Mouse (Mus musculus) granulocyte monocyte progenitor cell, adult 5-6 weeks (primary cell): ENCODE measurements at regions not wholly inside any gene's neighbourhood (a gene's known extent, or its start where the extent isn't known, plus 50 kb on each side); places are given as distances from the start of the nearest gene placed in this dataset.
"Not testable (repeated sequence)": the region's sequence is repeated elsewhere in the genome, so short reads cannot be mapped to it uniquely, and the experiment has no call there.

Source experiments
- ATAC-seq: replicated peaks from 2 replicates; pipeline ENCODE4 v1.8.0; 2016; ENCODE audit warnings: mild to moderate bottlenecking, moderate TSS enrichment, inconsistent platforms; ENCODE audit not compliant: poor library complexity, severe bottlenecking

- no peak for ATAC-seq
These were observed 68.6 kb downstream of the Tomm20 start for GRCm38 (mm10) chr8:126877039-126877365.

GRCm38 (mm10) chr8:126876300-126877038 is 69.2 kb downstream of the Tomm20 start:
- peak; percentile 29; the same call in 1 of the 2 replicates for ATAC-seq

GRCm38 (mm10) chr8:126875491-126876155 is 70.0 kb downstream of the Tomm20 start:
- no peak for ATAC-seq

- ATAC-seq, result no peak
These were observed 70.8 kb downstream of the Tomm20 start for GRCm38 (mm10) chr8:126874846-126875245.

- ATAC-seq, result no peak
These were observed 71.4 kb downstream of the Tomm20 start for GRCm38 (mm10) chr8:126874126-126874730.

- ATAC-seq, result no peak
These were observed 72.3 kb downstream of the Tomm20 start for GRCm38 (mm10) chr8:126873306-126873705.

GRCm38 (mm10) chr8:126872574-126872973 is 73.1 kb downstream of the Tomm20 start:
- 0 out of 2 replicates have a peak, but pooled peaks have one; percentile 4 for ATAC-seq

GRCm38 (mm10) chr8:126872133-126872532 is 73.5 kb downstream of the Tomm20 start:
- no peak for ATAC-seq

- 0 out of 2 replicates have a peak, but pooled peaks have one; percentile 3 for ATAC-seq
These were observed 76.2 kb downstream of the Tomm20 start for GRCm38 (mm10) chr8:126869464-126869850.

GRCm38 (mm10) chr8:126868831-126869463 is 76.7 kb downstream of the Tomm20 start:
- peak; percentile 66 for ATAC-seq

- peak; percentile 71 for ATAC-seq
These were observed 78.3 kb downstream of the Tomm20 start for GRCm38 (mm10) chr8:126867121-126867988.

GRCm38 (mm10) chr8:126864314-126864948 is 81.2 kb downstream of the Tomm20 start:
- no peak for ATAC-seq

- ATAC-seq, result not testable (repeated sequence)
These were observed 82.0 kb downstream of the Tomm20 start for GRCm38 (mm10) chr8:126863661-126864060.

- ATAC-seq, result no peak
These were observed 83.9 kb downstream of the Tomm20 start for GRCm38 (mm10) chr8:126861754-126862153.

GRCm38 (mm10) chr8:126860630-126861029 is 85.0 kb downstream of the Tomm20 start:
- no peak for ATAC-seq

GRCm38 (mm10) chr8:126859706-126860424 is 85.8 kb downstream of the Tomm20 start:
- no peak for ATAC-seq

GRCm38 (mm10) chr8:126857307-126858203 is 88.1 kb downstream of the Tomm20 start:
- peak; percentile 62 for ATAC-seq

- no peak for ATAC-seq
These were observed 89.7 kb downstream of the Tomm20 start for GRCm38 (mm10) chr8:126855914-126856313.
